Comparison of ENCODE assay signal across 9 mouse cellular contexts in the genomic region with DNA sequence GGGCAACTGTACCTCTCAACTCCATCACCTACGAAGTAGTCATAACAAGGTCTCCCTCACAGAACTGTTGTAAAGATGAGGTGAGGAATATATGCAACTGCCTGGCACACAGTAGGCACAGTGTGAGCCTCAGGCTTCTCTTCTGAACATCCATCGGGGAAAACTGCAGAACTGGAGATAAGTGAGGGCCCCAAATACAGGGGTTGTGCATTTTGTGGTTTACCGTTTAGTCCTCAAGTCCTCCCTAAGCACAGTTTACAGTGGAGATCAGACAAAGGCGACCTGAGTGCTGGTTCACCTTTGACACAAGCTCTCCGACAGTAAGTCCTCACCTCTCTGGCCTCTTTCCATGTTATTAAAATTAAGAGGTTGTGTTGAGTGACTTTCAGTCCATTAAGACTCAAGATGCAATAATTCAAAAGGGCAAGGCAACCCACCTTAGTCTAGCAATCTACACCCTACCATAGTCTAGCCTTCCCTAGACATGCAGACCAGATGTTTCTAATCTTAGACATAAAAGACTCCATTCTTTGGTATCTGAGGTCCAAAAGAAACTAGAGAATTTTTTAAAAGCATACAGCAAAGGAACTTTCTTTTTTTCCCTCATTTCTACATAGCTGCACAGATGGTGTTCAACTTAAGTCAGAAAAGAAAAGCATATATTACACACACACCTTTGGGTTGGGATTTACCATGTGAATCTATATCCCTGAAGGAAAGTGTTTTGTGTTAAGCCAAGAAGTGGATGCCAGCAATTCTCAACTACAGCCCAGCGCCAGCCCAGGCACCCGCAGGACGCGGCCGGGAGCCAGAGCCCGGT. TPM values are rescaled to one million over a fixed set of nuclear protein-coding genes. Genes with fewer than 3 reads are reported as not detected.
A peak's percentile ranks its signal among the peaks of the same experiment; 100 is the strongest.
DNase-seq lines count a peak whose midpoint lies in the region; ATAC-seq lines count a peak whose summit lies in the region.
"Had no signal": no experiment of that assay in that cellular context is flagged by ENCODE, and none has a peak within 500 bp of the region (broad histone marks: within the 10 kb centered on the region; RNA-seq: fewer than 3 reads in every experiment).

No protein-coding gene starts in this region.

- peak overlapping the region; percentile 54 for H3K27ac ChIP-seq in heart, embryonic 15.5 days
- H3K27ac ChIP-seq in embryonic facial prominence, embryonic 14.5 days (replicated peaks; ENCODE audit: low read depth, low read length), result peak overlapping the region; percentile 81
- peak overlapping the region; percentile 67 for H3K27ac ChIP-seq in hindbrain, embryonic 16.5 days (ENCODE audit: low read depth, low read length)
- H3K27ac ChIP-seq in midbrain, embryonic 14.5 days (replicated peaks; ENCODE audit: low read depth, low read length), result no peak overlapping the region

- H3K4me3 ChIP-seq in heart, embryonic 15.5 days, result peak overlapping the region; percentile 36
- H3K4me3 ChIP-seq in embryonic facial prominence, embryonic 14.5 days (ENCODE audit: low read depth, low read length), result no peak overlapping the region
- H3K4me3 ChIP-seq in hindbrain, embryonic 16.5 days (ENCODE audit: low read length), result no peak overlapping the region
- H3K4me3 ChIP-seq in midbrain, embryonic 14.5 days (replicated peaks; ENCODE audit: low read depth, low read length), result no peak overlapping the region

- peaks cover 36% of the 10 kb centered on the region for H3K4me1 ChIP-seq in heart, embryonic 15.5 days (replicated peaks)
- H3K4me1 ChIP-seq in embryonic facial prominence, embryonic 14.5 days (ENCODE audit: control insufficient read depth, insufficient read depth, low read length), result peaks cover 64% of the 10 kb centered on the region
- peaks cover 35% of the 10 kb centered on the region for H3K4me1 ChIP-seq in hindbrain, embryonic 16.5 days (ENCODE audit: control insufficient read depth, insufficient read depth, low read depth, low read length)
- H3K4me1 ChIP-seq in midbrain, embryonic 14.5 days (ENCODE audit: control insufficient read depth, insufficient read depth, low read length), result peaks cover 47% of the 10 kb centered on the region

- 43% methylated on average over 11 of the region's 11 CpGs for WGBS in heart, embryonic 15.5 days
- 22% methylated on average over 11 of the region's 11 CpGs for WGBS in embryonic facial prominence, embryonic 14.5 days
- WGBS in hindbrain, embryonic 16.5 days, result 37% methylated on average over 11 of the region's 11 CpGs
- WGBS in midbrain, embryonic 14.5 days, result 30% methylated on average over 11 of the region's 11 CpGs

- no peak for ATAC-seq in heart, embryonic 15.5 days (replicated peaks; ENCODE audit: insufficient number of reproducible peaks, insufficient read depth, low FRiP score, low read depth)
- peak; percentile 37 for ATAC-seq in embryonic facial prominence, embryonic 14.5 days (ENCODE audit: low read depth)
- ATAC-seq in hindbrain, embryonic 16.5 days, result no peak
- ATAC-seq in midbrain, embryonic 14.5 days (ENCODE audit: low FRiP score, low TSS enrichment), result no peak

- H3K9ac ChIP-seq in heart, embryonic 15.5 days, result peak overlapping the region; percentile 48
- H3K9ac ChIP-seq in embryonic facial prominence, embryonic 14.5 days (ENCODE audit: low read depth, low read length), result peak overlapping the region; percentile 47
- peak overlapping the region; percentile 40; the same call in 1 of the 2 replicates for H3K9ac ChIP-seq in hindbrain, embryonic 16.5 days (ENCODE audit: low read depth, low read length)
- H3K9ac ChIP-seq in midbrain, embryonic 14.5 days (replicated peaks; ENCODE audit: low read length), result no peak overlapping the region

- H3K27me3 ChIP-seq in heart, embryonic 15.5 days, result no peaks in the 10 kb centered on the region
- no peaks in the 10 kb centered on the region for H3K27me3 ChIP-seq in embryonic facial prominence, embryonic 14.5 days (replicated peaks; ENCODE audit: control insufficient read depth, insufficient read depth, low read length)
- H3K27me3 ChIP-seq in hindbrain, embryonic 16.5 days (replicated peaks; ENCODE audit: control insufficient read depth, insufficient read depth, low read length), result no peaks in the 10 kb centered on the region
- H3K27me3 ChIP-seq in midbrain, embryonic 14.5 days (ENCODE audit: control insufficient read depth, insufficient read depth, low read length), result no peaks in the 10 kb centered on the region

- H3K9me3 ChIP-seq in heart, embryonic 15.5 days (replicated peaks), result no peaks in the 10 kb centered on the region
- no peaks in the 10 kb centered on the region for H3K9me3 ChIP-seq in embryonic facial prominence, embryonic 14.5 days (ENCODE audit: control insufficient read depth, low read length)
- H3K9me3 ChIP-seq in hindbrain, embryonic 16.5 days (ENCODE audit: control insufficient read depth, low read length), result no peaks in the 10 kb centered on the region
- no peaks in the 10 kb centered on the region for H3K9me3 ChIP-seq in midbrain, embryonic 14.5 days (ENCODE audit: control insufficient read depth, low read length)

- DNase-seq in heart, adult 9 months (ENCODE audit: low spot score in 2 of 2), result no peak
- peak; percentile 52 for DNase-seq in embryonic facial prominence, embryonic 14.5 days (ENCODE audit: low spot score)
- DNase-seq in midbrain, embryonic 14.5 days, result no peak
- DNase-seq in thymus, postnatal 25 days, result no peak
- DNase-seq in MN1 (ENCODE audit: low spot score), result no peak
- no peak for DNase-seq in kidney, postnatal 25 days
- DNase-seq: cerebellum, adult 18-20 months had no signal

- no peaks in the 10 kb centered on the region for H3K36me3 ChIP-seq in heart, embryonic 15.5 days
- no peaks in the 10 kb centered on the region for H3K36me3 ChIP-seq in embryonic facial prominence, embryonic 14.5 days (ENCODE audit: control insufficient read depth, insufficient read depth, low read length)
- no peaks in the 10 kb centered on the region for H3K36me3 ChIP-seq in hindbrain, embryonic 16.5 days (ENCODE audit: control insufficient read depth, insufficient read depth, low read length)
- H3K36me3 ChIP-seq in midbrain, embryonic 14.5 days (ENCODE audit: control insufficient read depth, insufficient read depth, low read length), result no peaks in the 10 kb centered on the region

- peak overlapping the region; percentile 63 for H3K4me2 ChIP-seq in heart, embryonic 15.5 days
- peak overlapping the region; percentile 40 for H3K4me2 ChIP-seq in embryonic facial prominence, embryonic 14.5 days (ENCODE audit: low read depth, low read length)
- peak overlapping the region; percentile 38 for H3K4me2 ChIP-seq in hindbrain, embryonic 16.5 days (ENCODE audit: low read length)
- peak overlapping the region; percentile 38 for H3K4me2 ChIP-seq in midbrain, embryonic 14.5 days (ENCODE audit: low read length)

RNA-seq across cellular contexts. Expression of a gene that starts 40.7 kb away (rescaled TPM):
- 98.1 and 118 TPM in 2 replicates for polyA plus RNA-seq in heart, embryonic 15.5 days (2015; fragmentation: Nextera tagmentation; extraction: Ambion mirVana)
- 187 and 194 TPM in 2 replicates for polyA plus RNA-seq in embryonic facial prominence, embryonic 14.5 days (2014; fragmentation: Nextera tagmentation; extraction: Ambion mirVana)
- 97.5 and 102 TPM in 2 replicates for polyA plus RNA-seq in hindbrain, embryonic 16.5 days (2015; fragmentation: Nextera tagmentation; extraction: Ambion mirVana)
- 99.3 and 114 TPM in 2 replicates for polyA plus RNA-seq in midbrain, embryonic 14.5 days (2014; fragmentation: Nextera tagmentation; extraction: Ambion mirVana)

RNA-seq across cellular contexts. Expression of a gene that starts 53.1 kb away (rescaled TPM):
- 93.0 and 99.0 TPM in 2 replicates for polyA plus RNA-seq in heart, embryonic 15.5 days (2015; fragmentation: Nextera tagmentation; extraction: Ambion mirVana)
- 48.5 and 64.6 TPM in 2 replicates for polyA plus RNA-seq in embryonic facial prominence, embryonic 14.5 days (2014; fragmentation: Nextera tagmentation; extraction: Ambion mirVana)
- 60.3 and 69.9 TPM in 2 replicates for polyA plus RNA-seq in hindbrain, embryonic 16.5 days (2015; fragmentation: Nextera tagmentation; extraction: Ambion mirVana)
- 63.3 and 76.3 TPM in 2 replicates for polyA plus RNA-seq in midbrain, embryonic 14.5 days (2014; fragmentation: Nextera tagmentation; extraction: Ambion mirVana)
